ENCODE assay signal across 8 mouse cellular contexts in genomic region chr10:49788914-49789313, GRCm38 (mm10). TPM values are rescaled to one million over a fixed set of nuclear protein-coding genes. Genes with fewer than 3 reads are reported as not detected.
DNase-seq lines count a peak whose midpoint lies in the region; ATAC-seq and TF ChIP-seq lines count a peak whose summit lies in the region.

No protein-coding gene starts in this region.

- peak overlapping the region; percentile 58 for H3K4me3 ChIP-seq in heart, embryonic 11.5 days (ENCODE audit: low read depth, low read length)
- peak overlapping the region; percentile 92 for H3K4me3 ChIP-seq in forebrain, postnatal 0 days (ENCODE audit: low read depth, low read length)
- peak overlapping the region; percentile 20 for H3K4me3 ChIP-seq in liver, embryonic 16.5 days (ENCODE audit: low read depth, low read length)

- no peak for ATAC-seq in heart, embryonic 11.5 days (replicated peaks; ENCODE audit: insufficient number of reproducible peaks, low FRiP score, low TSS enrichment)
- peak; percentile 61 for ATAC-seq in forebrain, postnatal 0 days
- no peak for ATAC-seq in liver, embryonic 16.5 days (ENCODE audit: low read depth)

- no peaks in the 10 kb centered on the region for H3K36me3 ChIP-seq in heart, embryonic 11.5 days (ENCODE audit: control insufficient read depth, insufficient read depth, low read length)
- no peaks in the 10 kb centered on the region for H3K36me3 ChIP-seq in forebrain, postnatal 0 days (ENCODE audit: insufficient read depth)
- no peaks in the 10 kb centered on the region for H3K36me3 ChIP-seq in liver, embryonic 16.5 days (ENCODE audit: control insufficient read depth, insufficient read depth)

- H3K27ac ChIP-seq in heart, embryonic 11.5 days (ENCODE audit: low read depth, low read length): no peak overlapping the region
- peak overlapping the region; percentile 86 for H3K27ac ChIP-seq in forebrain, postnatal 0 days (ENCODE audit: low read depth, low read length)
- H3K27ac ChIP-seq in liver, embryonic 16.5 days (ENCODE audit: low read length): no peak overlapping the region

- no peak overlapping the region for H3K9ac ChIP-seq in heart, embryonic 11.5 days (ENCODE audit: low read depth, low read length)
- peak overlapping the region; percentile 90 for H3K9ac ChIP-seq in forebrain, postnatal 0 days
- no peak overlapping the region for H3K9ac ChIP-seq in liver, embryonic 16.5 days (ENCODE audit: low read depth, low read length)

- H3K4me2 ChIP-seq in heart, embryonic 11.5 days: peak overlapping the region; percentile 81
- peak overlapping the region; percentile 54 for H3K4me2 ChIP-seq in forebrain, postnatal 0 days (ENCODE audit: low read depth)
- peak overlapping the region; percentile 53 for H3K4me2 ChIP-seq in liver, embryonic 16.5 days (ENCODE audit: low read depth, low read length)

- H3K27me3 ChIP-seq in heart, embryonic 11.5 days (ENCODE audit: control insufficient read depth, insufficient read depth, low read length): peaks cover 6% of the 10 kb centered on the region; the same call in 1 of the 2 replicates
- H3K27me3 ChIP-seq in forebrain, postnatal 0 days (ENCODE audit: insufficient read depth, low read length): no peaks in the 10 kb centered on the region
- H3K27me3 ChIP-seq in liver, embryonic 16.5 days (ENCODE audit: control insufficient read depth, insufficient read depth, low read depth, low read length): peaks cover 6% of the 10 kb centered on the region

- no peak for DNase-seq in heart, adult 8-10 months (ENCODE audit: low spot score)
- DNase-seq in NIH3T3 (ENCODE audit: low read depth): peak; percentile 34
- DNase-seq in forebrain, postnatal 0 days: no peak
- no peak for DNase-seq in right cerebral cortex, postnatal 14 days
- DNase-seq in T-cell, adult 2 months (ENCODE audit: low spot score): no peak
- DNase-seq in cerebellum, postnatal 10 days: no peak

- WGBS in heart, embryonic 11.5 days (ENCODE audit: insufficient replicate concordance): 17% methylated on average over 5 of the region's 5 CpGs
- 11% methylated on average over 5 of the region's 5 CpGs for WGBS in forebrain, postnatal 0 days
- 16% methylated on average over 5 of the region's 5 CpGs for WGBS in liver, embryonic 16.5 days (ENCODE audit: insufficient replicate concordance)

- no peak for TF ChIP-seq CTCF in forebrain, postnatal 0 days (IDR thresholded peaks at IDR 0.05; ENCODE audit: low read depth)

- no peaks in the 10 kb centered on the region for H3K9me3 ChIP-seq in heart, embryonic 11.5 days (replicated peaks; ENCODE audit: control insufficient read depth, low read length)
- H3K9me3 ChIP-seq in forebrain, postnatal 0 days (ENCODE audit: low read length): no peaks in the 10 kb centered on the region
- no peaks in the 10 kb centered on the region for H3K9me3 ChIP-seq in liver, embryonic 16.5 days (replicated peaks; ENCODE audit: control insufficient read depth, low read length)

- H3K4me1 ChIP-seq in heart, embryonic 11.5 days (ENCODE audit: control insufficient read depth, insufficient read depth, low read length): no peaks in the 10 kb centered on the region
- H3K4me1 ChIP-seq in forebrain, postnatal 0 days (ENCODE audit: insufficient read depth): peaks cover 7% of the 10 kb centered on the region; the same call in 1 of the 2 replicates
- H3K4me1 ChIP-seq in liver, embryonic 16.5 days (ENCODE audit: control insufficient read depth, low read depth, low read length): no peaks in the 10 kb centered on the region

RNA-seq across cellular contexts. Expression of gene Grik2, which starts 0.3 kb away (rescaled TPM):
- 0.74 and 1.3 TPM in 2 replicates for polyA plus RNA-seq in heart, embryonic 11.5 days (2014; fragmentation: Nextera tagmentation; extraction: Ambion mirVana)
- total RNA-seq in heart, adult 8-10 months (2022): under 1 TPM; 0.38 to 0.78 (median 0.50) TPM
- 98.9 and 102 TPM in 2 replicates for total RNA-seq in forebrain, postnatal 0 days (2014; rRNA removed)
- 17.9 and 30.2 TPM in 2 replicates for polyA plus RNA-seq in forebrain, postnatal 0 days (2015; fragmentation: Nextera tagmentation; extraction: Ambion mirVana)
- polyA plus RNA-seq in liver, embryonic 16.5 days (2015; fragmentation: Nextera tagmentation; extraction: Ambion mirVana): 0.05 TPM in 1 of 2 replicates, not detected in the other

Comparison
In these comparisons a context has a peak if more than half of its experiments do, and no peak if none do; other contexts are left out.
1. H3K4me3 ChIP-seq: peak in every context shown above with its lines; median percentile 92 in forebrain, postnatal 0 days; 58 in heart, embryonic 11.5 days; 20 in liver, embryonic 16.5 days.